Mouse (Mus musculus) CH12.LX (cell line): ENCODE measurements around the gene Fcer1g. TPM values are rescaled to one million over a fixed set of nuclear protein-coding genes. Genes with fewer than 3 reads are reported as not detected.

Experiments used
- DNase-seq: peaks from one replicate; pipeline ENCODE4 v3.0.0-alpha.2; 2013; ENCODE audit errors: extremely low read depth
- H3K27ac ChIP-seq: 2 replicates; pipeline ENCODE4 v1.5.1; 2012; ENCODE audit warnings: low read depth, mild to moderate bottlenecking, control low read depth, moderate library complexity; ENCODE audit not compliant: insufficient read depth
- H3K27me3 ChIP-seq: replicated peaks from 2 replicates; pipeline ENCODE3; 2012; ENCODE audit warnings: inconsistent platforms
- H3K36me3 ChIP-seq, 2 experiments: replicated peaks in 1 of 2; 2 replicates each; pipeline versions ENCODE3 to v1.6.1; 2012; ENCODE audit warnings: inconsistent platforms in 1 of 2, low read length in 1 of 2, mild to moderate bottlenecking in 1 of 2, mixed read lengths in 1 of 2, moderate library complexity in 1 of 2; ENCODE audit not compliant: control insufficient read depth in 1 of 2, insufficient read depth in 1 of 2
- H3K4me1 ChIP-seq, 2 experiments: 2 replicates each; pipeline ENCODE4 v1.6.1; 2012; ENCODE audit warnings: inconsistent platforms in 1 of 2, moderate library complexity in 1 of 2; ENCODE audit not compliant: insufficient read depth in 2 of 2, control insufficient read depth in 1 of 2
- H3K4me2 ChIP-seq: 2 replicates; pipeline ENCODE4 v1.6.1; 2012; ENCODE audit warnings: low read depth, mild to moderate bottlenecking, control low read depth; ENCODE audit not compliant: poor library complexity, insufficient read depth, severe bottlenecking
- H3K4me3 ChIP-seq, 3 experiments: fragments of 150-350 bp in 1 of 3; sonication (generic) in 1 of 3; replicated peaks in 1 of 3; 2 replicates each; pipeline versions ENCODE3 to v1.5.1; 2011 to 2012; ENCODE audit warnings: low read depth in 2 of 3, low read length in 2 of 3, mild to moderate bottlenecking in 2 of 3, moderate library complexity in 2 of 3, control low read depth in 1 of 3, improper control_type of control experiment in 1 of 3, inconsistent platforms in 1 of 3, mixed read lengths in 1 of 3; ENCODE audit not compliant: poor library complexity in 1 of 3
- H3K79me2 ChIP-seq: replicated peaks from 2 replicates; pipeline ENCODE4 v1.6.1; 2012; ENCODE audit warnings: mild to moderate bottlenecking, moderate library complexity; ENCODE audit not compliant: control insufficient read depth, poor library complexity, insufficient read depth, severe bottlenecking; ENCODE audit errors: extremely low read depth
- H3K9ac ChIP-seq: 2 replicates; pipeline ENCODE4 v1.6.1; 2012; ENCODE audit warnings: low read depth, mild to moderate bottlenecking, control low read depth, moderate library complexity; ENCODE audit not compliant: insufficient read depth
- H3K9me3 ChIP-seq: replicated peaks from 2 replicates; pipeline ENCODE3; 2012; ENCODE audit warnings: low read length, inconsistent platforms, mixed read lengths
- BHLHE40 ChIP-seq: IDR thresholded peaks from 2 replicates; pipeline ENCODE4 v1.6.1; 2011; ENCODE audit warnings: mild to moderate bottlenecking, low read depth, low read length, improper control_type of control experiment
- CHD1 ChIP-seq: IDR thresholded peaks from 2 replicates; pipeline ENCODE4 v1.6.1; 2012; ENCODE audit warnings: low read depth, low read length, improper control_type of control experiment, inconsistent platforms
- CTCF ChIP-seq, 2 experiments: IDR thresholded peaks in 1 of 2; conservative IDR thresholded peaks in 1 of 2; 2 replicates each; pipeline ENCODE4 v1.5.1; 2011 to 2012; ENCODE audit warnings: low read depth in 2 of 2, low read length in 2 of 2, improper control_type of control experiment in 1 of 2, inconsistent platforms in 1 of 2, mild to moderate bottlenecking in 1 of 2, moderate library complexity in 1 of 2
- E2F4 ChIP-seq: IDR thresholded peaks from 2 replicates; pipeline ENCODE4 v1.6.1; 2011; ENCODE audit warnings: low read depth, low read length, improper control_type of control experiment; ENCODE audit not compliant: insufficient replicate concordance
- ELF1 ChIP-seq: IDR thresholded peaks from 2 replicates; pipeline ENCODE4 v1.6.1; 2014; ENCODE audit warnings: low read depth, mild to moderate bottlenecking, inconsistent platforms, low read length, improper control_type of control experiment
- GABPA ChIP-seq: IDR thresholded peaks from 2 replicates; pipeline ENCODE4 v1.6.1; 2012; ENCODE audit warnings: low read depth, low read length, improper control_type of control experiment, inconsistent platforms; ENCODE audit not compliant: insufficient replicate concordance
- HCFC1 ChIP-seq: IDR thresholded peaks from 2 replicates; pipeline ENCODE4 v1.6.1; 2012; ENCODE audit warnings: low read depth, mild to moderate bottlenecking, inconsistent platforms, low read length, improper control_type of control experiment
- MXI1 ChIP-seq: IDR thresholded peaks from 2 replicates; pipeline ENCODE4 v1.6.1; 2011; ENCODE audit warnings: mild to moderate bottlenecking, low read depth, low read length, improper control_type of control experiment
- MYC ChIP-seq: IDR thresholded peaks from 2 replicates; pipeline ENCODE4 v1.6.1; 2011; ENCODE audit warnings: low read depth, mild to moderate bottlenecking, improper control_type of control experiment, low read length
- NELFE ChIP-seq: IDR thresholded peaks from 2 replicates; pipeline ENCODE4 v1.6.1; 2011; ENCODE audit warnings: low read depth, low read length, improper control_type of control experiment
- NRF1 ChIP-seq: IDR thresholded peaks from 2 replicates; pipeline ENCODE4 v1.6.1; 2014; ENCODE audit warnings: low read depth, mild to moderate bottlenecking, inconsistent platforms, low read length, improper control_type of control experiment, moderate library complexity
- RAD21 ChIP-seq: IDR thresholded peaks from 2 replicates; pipeline ENCODE4 v1.6.1; 2011; ENCODE audit warnings: low read depth, mild to moderate bottlenecking, low read length, improper control_type of control experiment, moderate library complexity
- RCOR1 ChIP-seq: conservative IDR thresholded peaks from 2 replicates; pipeline ENCODE4 v1.6.1; 2012; ENCODE audit warnings: low read depth, mild to moderate bottlenecking, inconsistent platforms, low read length, improper control_type of control experiment
- SIN3A ChIP-seq: IDR thresholded peaks from 2 replicates; pipeline ENCODE4 v1.6.1; 2012; ENCODE audit warnings: low read length, improper control_type of control experiment, inconsistent platforms
- SMC3 ChIP-seq: IDR thresholded peaks from 2 replicates; pipeline ENCODE4 v1.6.1; 2011; ENCODE audit warnings: low read depth, low read length, improper control_type of control experiment
- TBP ChIP-seq: conservative IDR thresholded peaks from 2 replicates; pipeline ENCODE4 v1.6.1; 2011; ENCODE audit warnings: low read depth, low read length, improper control_type of control experiment
- UBTF ChIP-seq: IDR thresholded peaks from 2 replicates; pipeline ENCODE4 v1.6.1; 2012; ENCODE audit warnings: low read depth, mild to moderate bottlenecking, inconsistent platforms, low read length, improper control_type of control experiment, moderate library complexity
- USF1 ChIP-seq: IDR thresholded peaks from 2 replicates; pipeline ENCODE4 v1.6.1; 2014; ENCODE audit warnings: low read depth, mild to moderate bottlenecking, inconsistent platforms, low read length, improper control_type of control experiment
- ZC3H11A ChIP-seq: IDR thresholded peaks from 2 replicates; pipeline ENCODE4 v1.6.1; 2012; ENCODE audit warnings: low read depth, mild to moderate bottlenecking, inconsistent platforms, low read length, improper control_type of control experiment
- ZKSCAN1 ChIP-seq: IDR thresholded peaks from 2 replicates; pipeline ENCODE4 v1.6.1; 2012; ENCODE audit warnings: low read depth, inconsistent platforms, low read length, improper control_type of control experiment, borderline replicate concordance
- dilution Hi-C: fragments of 300-500 bp; cut with MboI; formaldehyde crosslinking; loops from 2 replicates; pipeline ENCODE4 v1.14.3; 2020; ENCODE audit warnings: low sequenced_read_pairs; ENCODE audit not compliant: extremely low pct_unique_long_range_greater_than_20kb, extremely low pct_ligation_motif_present
- in situ Hi-C: fragments of 300-500 bp; cut with MboI; formaldehyde crosslinking; loops from 3 replicates; pipeline ENCODE4 v1.14.3; 2019; ENCODE audit warnings: low sequenced_read_pairs, low pct_ligation_motif_present, low pct_unique_long_range_greater_than_20kb, mixed read lengths
- polyA plus RNA-seq: library from polyadenylated mRNA; unstranded; fragments of >175 nt; gene quantifications from 2 replicates; pipeline ENCODE4 v1.2.1, GENCODE M21; 2012; ENCODE audit warnings: low read depth; ENCODE audit not compliant: insufficient read length
- total RNA-seq, 2 experiments: library from RNA; depleted of rRNA; stranded (reverse); fragments of 300-350 nt in 1 of 2; fragments of >200 nt in 1 of 2; gene quantifications; 2 replicates each; pipeline ENCODE4 v1.2.3; 2012 to 2014

Gene Fcer1g
- total and polyA plus RNA-seq, 3 experiments, result 10.1 to 51.2 (median 31.3) TPM

DNA sequence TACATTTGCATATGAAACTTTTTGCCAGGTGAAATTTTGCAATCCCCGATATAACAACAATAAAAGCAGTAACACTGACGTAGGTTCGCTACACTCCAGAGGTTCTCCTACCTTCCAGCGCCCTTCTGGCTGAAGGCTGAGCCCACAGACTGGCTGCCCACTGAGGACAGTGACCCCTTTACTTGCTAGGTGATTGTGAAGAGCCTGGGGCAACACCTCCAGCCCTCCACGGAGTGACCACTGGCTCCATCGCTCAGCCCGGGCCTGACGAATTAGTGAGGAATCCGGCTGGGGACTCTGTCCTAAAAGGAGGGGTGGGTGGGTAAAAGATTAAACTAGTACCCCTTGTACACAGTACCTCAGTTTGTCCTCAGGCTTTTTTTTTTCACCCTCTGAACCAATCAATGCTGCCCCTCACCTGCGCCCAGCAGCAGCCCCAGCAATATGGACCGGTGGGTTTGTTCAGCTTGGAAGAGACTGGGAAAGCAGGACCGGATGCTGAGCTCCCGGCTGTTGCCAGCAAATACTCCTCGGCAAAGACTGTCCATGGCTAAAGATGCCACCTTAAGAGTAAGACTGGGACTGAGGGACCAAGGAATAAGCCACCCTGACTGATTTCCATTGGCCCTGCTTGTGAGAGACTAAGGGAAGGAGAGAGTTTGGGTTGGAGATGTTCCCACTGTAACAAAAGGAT, 45.0 kb upstream of the Fcer1g start:
- peaks cover 47 to 73% of the 10 kb centered on the region in 2 experiments for H3K36me3 ChIP-seq
- H3K79me2 ChIP-seq, result no peaks in the 10 kb centered on the region
- no peak overlapping the region for H3K27ac ChIP-seq
- H3K4me3 ChIP-seq, result no peak overlapping the region
- dilution Hi-C loops (no loop called here), in situ Hi-C loops (no loop called here)
- DNase-seq, result no peak
- no peak overlapping the region for H3K9ac ChIP-seq
- peaks cover 0 to 23% of the 10 kb centered on the region in 2 experiments; a peak in 2 of 4 replicates for H3K4me1 ChIP-seq
- H3K27me3 ChIP-seq, result no peaks in the 10 kb centered on the region
- no peak for TF ChIP-seq ZC3H11A
- no peak for TF ChIP-seq ZKSCAN1
- TF ChIP-seq E2F4, result no peak
- no peak for TF ChIP-seq TBP
- no peak for TF ChIP-seq GABPA
- TF ChIP-seq MXI1, result no peak
- TF ChIP-seq SMC3, result no peak
- no peak for TF ChIP-seq NELFE
- no peak for TF ChIP-seq SIN3A
- TF ChIP-seq HCFC1, result no peak
- no peak for TF ChIP-seq ELF1
- no peaks in the 10 kb centered on the region for H3K9me3 ChIP-seq
- H3K4me2 ChIP-seq, result no peak overlapping the region

DNA sequence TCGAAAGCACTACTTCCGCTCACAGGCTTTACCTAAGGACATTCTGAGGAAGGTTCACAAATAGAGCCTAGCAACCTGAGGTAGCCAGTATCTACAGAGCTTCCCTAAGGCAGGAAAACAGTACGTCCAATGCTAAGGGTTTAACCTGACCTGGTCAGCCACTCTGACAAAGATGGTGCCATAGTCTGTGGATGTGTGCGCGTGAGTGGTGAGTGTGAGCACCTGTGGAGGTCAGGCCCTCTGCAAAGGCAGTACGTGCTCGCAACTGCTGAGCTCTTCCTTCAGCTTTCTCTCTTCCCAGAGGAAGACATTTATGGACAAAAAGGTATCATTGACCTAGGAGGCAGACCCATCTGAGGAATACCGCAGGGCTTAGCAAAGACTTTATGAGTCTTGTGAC, 44.3 kb upstream of the Fcer1g start:
- TF ChIP-seq USF1, result no peak
- no peak for TF ChIP-seq RCOR1
- no peak for TF ChIP-seq UBTF
- TF ChIP-seq NRF1, result no peak
- no peak for TF ChIP-seq CTCF (conservative IDR thresholded peaks at IDR 0.05 in 1 of 2, IDR thresholded peaks at IDR 0.05 in 1 of 2; ENCODE audit: low read depth in 2 of 2, low read length in 2 of 2)
- TF ChIP-seq SMC3, result no peak
- TF ChIP-seq ZC3H11A, result no peak
- no peak for TF ChIP-seq CHD1
- TF ChIP-seq SIN3A, result no peak
- TF ChIP-seq BHLHE40, result no peak
- no peak for TF ChIP-seq GABPA
- no peak for TF ChIP-seq ZKSCAN1
- no peak for TF ChIP-seq MYC
- TF ChIP-seq RAD21, result no peak
- Histone ChIP-seq H3K27me3 (no peaks in the 10 kb centered on the region), H3K4me2 (no peak overlapping the region)

More for the DNA sequence above, 44.3 kb upstream of the Fcer1g start:
- Histone ChIP-seq H3K9me3 (no peaks in the 10 kb centered on the region), H3K4me3 (no peak overlapping the region), H3K79me2 (no peaks in the 10 kb centered on the region), H3K36me3 (peaks cover 48 to 75% of the 10 kb centered on the region in 2 experiments), H3K9ac (no peak overlapping the region), H3K4me1 (peaks cover 0 to 21% of the 10 kb centered on the region in 2 experiments; a peak in 2 of 4 replicates), H3K27ac (no peak overlapping the region)
- no peak for DNase-seq
- dilution Hi-C loops, result no loop called here
- in situ Hi-C loops, result no loop called here
